Mouse (Mus musculus) CH12.LX (cell line): ENCODE measurements at regions not wholly inside any gene's neighbourhood (a gene's known extent, or its start where the extent isn't known, plus 50 kb on each side); places are given as distances from the start of the nearest gene placed in this dataset.
A peak's percentile ranks its signal among the peaks of the same experiment; 100 is the strongest.

ENCODE experiments used
- DNase-seq: peaks from one replicate; pipeline ENCODE4 v3.0.0-alpha.2; 2013; ENCODE audit errors: extremely low read depth
- H3K27ac ChIP-seq: 2 replicates; pipeline ENCODE4 v1.5.1; 2012; ENCODE audit warnings: low read depth, mild to moderate bottlenecking, control low read depth, moderate library complexity; ENCODE audit not compliant: insufficient read depth
- H3K27me3 ChIP-seq: replicated peaks from 2 replicates; pipeline ENCODE3; 2012; ENCODE audit warnings: inconsistent platforms
- H3K36me3 ChIP-seq, 2 experiments: replicated peaks in 1 of 2; 2 replicates each; pipeline versions ENCODE3 to v1.6.1; 2012; ENCODE audit warnings: inconsistent platforms in 1 of 2, low read length in 1 of 2, mild to moderate bottlenecking in 1 of 2, mixed read lengths in 1 of 2, moderate library complexity in 1 of 2; ENCODE audit not compliant: control insufficient read depth in 1 of 2, insufficient read depth in 1 of 2
- H3K4me1 ChIP-seq, 2 experiments: 2 replicates each; pipeline ENCODE4 v1.6.1; 2012; ENCODE audit warnings: inconsistent platforms in 1 of 2, moderate library complexity in 1 of 2; ENCODE audit not compliant: insufficient read depth in 2 of 2, control insufficient read depth in 1 of 2
- H3K4me2 ChIP-seq: 2 replicates; pipeline ENCODE4 v1.6.1; 2012; ENCODE audit warnings: low read depth, mild to moderate bottlenecking, control low read depth; ENCODE audit not compliant: poor library complexity, insufficient read depth, severe bottlenecking
- H3K4me3 ChIP-seq, 3 experiments: fragments of 150-350 bp in 1 of 3; sonication (generic) in 1 of 3; replicated peaks in 1 of 3; 2 replicates each; pipeline versions ENCODE3 to v1.5.1; 2011 to 2012; ENCODE audit warnings: low read depth in 2 of 3, low read length in 2 of 3, mild to moderate bottlenecking in 2 of 3, moderate library complexity in 2 of 3, control low read depth in 1 of 3, improper control_type of control experiment in 1 of 3, inconsistent platforms in 1 of 3, mixed read lengths in 1 of 3; ENCODE audit not compliant: poor library complexity in 1 of 3
- H3K79me2 ChIP-seq: replicated peaks from 2 replicates; pipeline ENCODE4 v1.6.1; 2012; ENCODE audit warnings: mild to moderate bottlenecking, moderate library complexity; ENCODE audit not compliant: control insufficient read depth, poor library complexity, insufficient read depth, severe bottlenecking; ENCODE audit errors: extremely low read depth
- H3K9ac ChIP-seq: 2 replicates; pipeline ENCODE4 v1.6.1; 2012; ENCODE audit warnings: low read depth, mild to moderate bottlenecking, control low read depth, moderate library complexity; ENCODE audit not compliant: insufficient read depth
- H3K9me3 ChIP-seq: replicated peaks from 2 replicates; pipeline ENCODE3; 2012; ENCODE audit warnings: low read length, inconsistent platforms, mixed read lengths
- BHLHE40 ChIP-seq: IDR thresholded peaks from 2 replicates; pipeline ENCODE4 v1.6.1; 2011; ENCODE audit warnings: mild to moderate bottlenecking, low read depth, low read length, improper control_type of control experiment
- CHD2 ChIP-seq: IDR thresholded peaks from 2 replicates; pipeline ENCODE4 v1.6.1; 2011; ENCODE audit warnings: low read length, improper control_type of control experiment
- ELF1 ChIP-seq: IDR thresholded peaks from 2 replicates; pipeline ENCODE4 v1.6.1; 2014; ENCODE audit warnings: low read depth, mild to moderate bottlenecking, inconsistent platforms, low read length, improper control_type of control experiment
- EP300 ChIP-seq: IDR thresholded peaks from 2 replicates; pipeline ENCODE4 v1.6.1; 2011; ENCODE audit warnings: low read length, improper control_type of control experiment
- ETS1 ChIP-seq: conservative IDR thresholded peaks from 2 replicates; pipeline ENCODE4 v1.6.1; 2012; ENCODE audit warnings: low read depth, mild to moderate bottlenecking, inconsistent platforms, low read length, improper control_type of control experiment, moderate library complexity
- GABPA ChIP-seq: IDR thresholded peaks from 2 replicates; pipeline ENCODE4 v1.6.1; 2012; ENCODE audit warnings: low read depth, low read length, improper control_type of control experiment, inconsistent platforms; ENCODE audit not compliant: insufficient replicate concordance
- HCFC1 ChIP-seq: IDR thresholded peaks from 2 replicates; pipeline ENCODE4 v1.6.1; 2012; ENCODE audit warnings: low read depth, mild to moderate bottlenecking, inconsistent platforms, low read length, improper control_type of control experiment
- IRF4 ChIP-seq: IDR thresholded peaks from 2 replicates; pipeline ENCODE4 v1.6.1; 2014; ENCODE audit warnings: low read depth, mild to moderate bottlenecking, inconsistent platforms, low read length, improper control_type of control experiment
- JUN ChIP-seq: IDR thresholded peaks from 2 replicates; pipeline ENCODE4 v1.6.1; 2011; ENCODE audit warnings: low read depth, mild to moderate bottlenecking, low read length, improper control_type of control experiment, moderate library complexity; ENCODE audit not compliant: insufficient read depth
- KAT2A ChIP-seq: IDR thresholded peaks from 2 replicates; pipeline ENCODE4 v1.6.1; 2012; ENCODE audit warnings: low read length, improper control_type of control experiment, inconsistent platforms; ENCODE audit not compliant: insufficient replicate concordance
- MAX ChIP-seq: IDR thresholded peaks from 2 replicates; pipeline ENCODE4 v1.6.1; 2011; ENCODE audit warnings: low read length, improper control_type of control experiment
- MAZ ChIP-seq: IDR thresholded peaks from 2 replicates; pipeline ENCODE4 v1.6.1; 2012; ENCODE audit warnings: low read depth, mild to moderate bottlenecking, inconsistent platforms, low read length, improper control_type of control experiment, moderate library complexity
- MEF2A ChIP-seq: IDR thresholded peaks from 2 replicates; pipeline ENCODE4 v1.6.1; 2014; ENCODE audit warnings: low read depth, mild to moderate bottlenecking, inconsistent platforms, low read length, improper control_type of control experiment, borderline replicate concordance
- MXI1 ChIP-seq: IDR thresholded peaks from 2 replicates; pipeline ENCODE4 v1.6.1; 2011; ENCODE audit warnings: mild to moderate bottlenecking, low read depth, low read length, improper control_type of control experiment
- MYC ChIP-seq: IDR thresholded peaks from 2 replicates; pipeline ENCODE4 v1.6.1; 2011; ENCODE audit warnings: low read depth, mild to moderate bottlenecking, improper control_type of control experiment, low read length
- NELFE ChIP-seq: IDR thresholded peaks from 2 replicates; pipeline ENCODE4 v1.6.1; 2011; ENCODE audit warnings: low read depth, low read length, improper control_type of control experiment
- PAX5 ChIP-seq: IDR thresholded peaks from 2 replicates; pipeline ENCODE4 v1.6.1; 2012; ENCODE audit warnings: low read length, inconsistent platforms, mixed read lengths
- POLR2AphosphoS2 ChIP-seq: IDR thresholded peaks from 2 replicates; pipeline ENCODE4 v1.6.1; 2011; ENCODE audit warnings: low read depth, low read length, improper control_type of control experiment
- RAD21 ChIP-seq: IDR thresholded peaks from 2 replicates; pipeline ENCODE4 v1.6.1; 2011; ENCODE audit warnings: low read depth, mild to moderate bottlenecking, low read length, improper control_type of control experiment, moderate library complexity
- RCOR1 ChIP-seq: conservative IDR thresholded peaks from 2 replicates; pipeline ENCODE4 v1.6.1; 2012; ENCODE audit warnings: low read depth, mild to moderate bottlenecking, inconsistent platforms, low read length, improper control_type of control experiment
- SIN3A ChIP-seq: IDR thresholded peaks from 2 replicates; pipeline ENCODE4 v1.6.1; 2012; ENCODE audit warnings: low read length, improper control_type of control experiment, inconsistent platforms
- SMC3 ChIP-seq: IDR thresholded peaks from 2 replicates; pipeline ENCODE4 v1.6.1; 2011; ENCODE audit warnings: low read depth, low read length, improper control_type of control experiment
- TBP ChIP-seq: conservative IDR thresholded peaks from 2 replicates; pipeline ENCODE4 v1.6.1; 2011; ENCODE audit warnings: low read depth, low read length, improper control_type of control experiment
- TCF12 ChIP-seq: IDR thresholded peaks from 2 replicates; pipeline ENCODE4 v1.6.1; 2014; ENCODE audit warnings: low read depth, mild to moderate bottlenecking, inconsistent platforms, low read length, improper control_type of control experiment
- UBTF ChIP-seq: IDR thresholded peaks from 2 replicates; pipeline ENCODE4 v1.6.1; 2012; ENCODE audit warnings: low read depth, mild to moderate bottlenecking, inconsistent platforms, low read length, improper control_type of control experiment, moderate library complexity
- USF1 ChIP-seq: IDR thresholded peaks from 2 replicates; pipeline ENCODE4 v1.6.1; 2014; ENCODE audit warnings: low read depth, mild to moderate bottlenecking, inconsistent platforms, low read length, improper control_type of control experiment
- ZC3H11A ChIP-seq: IDR thresholded peaks from 2 replicates; pipeline ENCODE4 v1.6.1; 2012; ENCODE audit warnings: low read depth, mild to moderate bottlenecking, inconsistent platforms, low read length, improper control_type of control experiment
- ZKSCAN1 ChIP-seq: IDR thresholded peaks from 2 replicates; pipeline ENCODE4 v1.6.1; 2012; ENCODE audit warnings: low read depth, inconsistent platforms, low read length, improper control_type of control experiment, borderline replicate concordance
- dilution Hi-C: fragments of 300-500 bp; cut with MboI; formaldehyde crosslinking; loops from 2 replicates; pipeline ENCODE4 v1.14.3; 2020; ENCODE audit warnings: low sequenced_read_pairs; ENCODE audit not compliant: extremely low pct_unique_long_range_greater_than_20kb, extremely low pct_ligation_motif_present
- in situ Hi-C: fragments of 300-500 bp; cut with MboI; formaldehyde crosslinking; loops from 3 replicates; pipeline ENCODE4 v1.14.3; 2019; ENCODE audit warnings: low sequenced_read_pairs, low pct_ligation_motif_present, low pct_unique_long_range_greater_than_20kb, mixed read lengths

DNA sequence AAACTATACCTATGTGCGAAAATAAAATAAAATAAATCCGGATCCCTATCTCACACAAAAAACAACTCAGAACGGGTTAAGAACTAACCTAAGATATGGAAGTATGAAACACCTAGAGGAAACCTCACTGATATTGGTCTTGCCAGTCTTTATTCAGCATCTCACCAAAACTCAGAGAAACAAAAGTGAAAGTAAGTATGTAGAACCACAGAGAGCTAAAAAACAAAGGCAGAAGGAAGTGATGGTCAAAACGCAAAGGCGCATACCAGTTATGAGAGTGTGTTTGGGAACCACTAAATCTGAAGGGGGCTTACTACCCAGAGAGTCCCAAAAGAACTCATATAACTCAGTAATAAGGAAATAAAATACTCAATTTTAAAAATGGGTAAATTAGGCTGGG is 245.8 kb upstream of the Nr4a3 start:
- Histone ChIP-seq H3K4me3 (peak overlapping the region; percentile 15 to 41 (median 28)), H3K4me2 (peak overlapping the region; percentile 91), H3K27me3 (no peaks in the 10 kb centered on the region), H3K9ac (no peak overlapping the region; the same call in 1 of the 2 replicates), H3K36me3 (no peaks in the 10 kb centered on the region), H3K9me3 (no peaks in the 10 kb centered on the region), H3K4me1 (peaks cover 3 to 8% of the 10 kb centered on the region in 2 experiments; a peak in 3 of 4 replicates), H3K79me2 (no peaks in the 10 kb centered on the region), H3K27ac (no peak overlapping the region)
- TF ChIP-seq BHLHE40 (0 out of 2 replicates have a peak, but pooled peaks have one; percentile 14), TBP (0 out of 2 replicates have a peak, but pooled peaks have one; percentile 18), ETS1 (peak; percentile 58), IRF4 (peak; percentile 69), CHD2 (0 out of 2 replicates have a peak, but pooled peaks have one; percentile 33), RCOR1 (no peak), MEF2A (no peak), KAT2A (no peak), POLR2AphosphoS2 (no peak), JUN (no peak), MXI1 (no peak), ZC3H11A (no peak), SIN3A (peak; percentile 42; the same call in 1 of the 2 replicates), ELF1 (0 out of 2 replicates have a peak, but pooled peaks have one; percentile 28), NELFE (no peak), EP300 (peak; percentile 68), HCFC1 (peak; percentile 18), UBTF (no peak), GABPA (no peak)
- DNase-seq = peak; percentile 60
- in situ Hi-C loops (no loop called here), dilution Hi-C loops (no loop called here)

GRCm38 (mm10) chr4:47803111-47803510 is 241.8 kb upstream of the Nr4a3 start:
- no peaks in the 10 kb centered on the region for H3K79me2 ChIP-seq
- H3K27me3 ChIP-seq = no peaks in the 10 kb centered on the region
- no peak for DNase-seq
- no peaks in the 10 kb centered on the region for H3K9me3 ChIP-seq
- dilution Hi-C loops = no loop called here
- H3K4me2 ChIP-seq = no peak overlapping the region
- H3K9ac ChIP-seq = no peak overlapping the region
- H3K36me3 ChIP-seq = no peaks in the 10 kb centered on the region
- H3K27ac ChIP-seq = no peak overlapping the region
- no peak overlapping the region for H3K4me3 ChIP-seq
- no peak for TF ChIP-seq MEF2A
- TF ChIP-seq PAX5 = no peak
- TF ChIP-seq NELFE = no peak
- TF ChIP-seq MXI1 = no peak
- no peak for TF ChIP-seq TBP
- TF ChIP-seq ZC3H11A = no peak
- TF ChIP-seq SIN3A = no peak
- no peak for TF ChIP-seq TCF12
- no peak for TF ChIP-seq MYC
- no peak for TF ChIP-seq RAD21
- TF ChIP-seq USF1 = no peak
- no peak for TF ChIP-seq SMC3
- TF ChIP-seq ELF1 = no peak
- no peak for TF ChIP-seq MAZ
- no peak for TF ChIP-seq MAX
- TF ChIP-seq GABPA = no peak
- TF ChIP-seq HCFC1 = no peak
- no peak for TF ChIP-seq ZKSCAN1
- in situ Hi-C loops = loop anchor here (25.0 kb wide), 2 partner anchors 366 to 609 kb away; no protein-coding TSS in a partner anchor
- no peaks in the 10 kb centered on the region; a peak in 1 of 4 replicates for H3K4me1 ChIP-seq
